Mouse (Mus musculus) stomach, postnatal 0 days (tissue): ENCODE measurements around the gene Creb5.

Experiments used
- CTCF ChIP-seq: IDR thresholded peaks from 2 replicates; pipeline ENCODE4 v1.5.1; 2016; ENCODE audit warnings: antibody characterized with exemption, low read depth, mild to moderate bottlenecking, moderate library complexity
- EP300 ChIP-seq: optimal IDR thresholded peaks from 2 replicates; pipeline ENCODE3; 2016; ENCODE audit warnings: antibody characterized with exemption

DNA sequence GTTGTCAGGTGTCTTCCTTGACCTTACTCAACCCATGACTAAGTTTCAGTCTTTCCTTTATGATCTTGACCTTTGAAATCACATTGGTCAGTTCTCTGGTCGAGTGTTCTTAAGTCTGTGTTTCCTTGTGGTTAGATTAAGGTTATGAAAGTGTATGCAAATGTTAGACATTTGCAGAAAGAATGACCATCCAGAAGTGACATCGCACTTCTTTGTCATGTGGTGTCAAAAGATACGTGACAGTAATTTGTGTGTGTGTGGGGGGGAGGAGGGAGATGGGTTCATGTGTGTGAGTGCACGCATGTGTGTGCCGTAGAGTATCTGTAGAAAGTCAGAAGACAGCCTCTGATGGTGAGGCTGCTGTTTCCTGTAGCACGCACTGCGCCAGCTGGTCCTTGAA is 348.4 kb downstream of the Creb5 start:
- TF ChIP-seq CTCF (no peak), EP300 (no peak)
